Mouse (Mus musculus): ENCODE measurements around the gene Ube2k. TPM values are rescaled to one million over a fixed set of nuclear protein-coding genes. Genes with fewer than 3 reads are reported as not detected.

Ube2k gene
- polyA plus RNA-seq (2012), result 145 and 188 TPM in 2 replicates

- TF ChIP-seq GATA1 (IDR thresholded peaks at IDR 0.05; ENCODE audit: low read length), result no peak
Observed at GRCm38 (mm10) chr5:65536751-65537419, at the start of gene Ube2k, which contains the start of gene Smim14. Gene Ube2k (plus strand): TSS chr5:65537233. Gene Smim14 (minus strand): TSS chr5:65537184.

- no peak for TF ChIP-seq GATA1 (IDR thresholded peaks at IDR 0.05; ENCODE audit: low read length)
Observed at GRCm38 (mm10) chr5:65487381-65487780, 49.7 kb upstream of the Ube2k start.

GRCm38 (mm10) chr5:65488725-65489124 lies 48.3 kb upstream of the Ube2k start:
- no peak for TF ChIP-seq GATA1 (IDR thresholded peaks at IDR 0.05; ENCODE audit: low read length)

GRCm38 (mm10) chr5:65489830-65490229 lies 47.2 kb upstream of the Ube2k start:
- TF ChIP-seq GATA1 (IDR thresholded peaks at IDR 0.05; ENCODE audit: low read length), result no peak

GRCm38 (mm10) chr5:65491767-65492715 lies 45.0 kb upstream of the Ube2k start:
- TF ChIP-seq GATA1 (IDR thresholded peaks at IDR 0.05; ENCODE audit: low read length), result no peak

- TF ChIP-seq GATA1 (IDR thresholded peaks at IDR 0.05; ENCODE audit: low read length), result no peak
Observed at GRCm38 (mm10) chr5:65492716-65493531, 44.1 kb upstream of the Ube2k start, which contains the start of gene Gm43552. Gene Gm43552 (minus strand): TSS chr5:65492833.

GRCm38 (mm10) chr5:65500231-65500630 lies 36.8 kb upstream of the Ube2k start:
- TF ChIP-seq GATA1 (IDR thresholded peaks at IDR 0.05; ENCODE audit: low read length), result no peak

- TF ChIP-seq GATA1 (IDR thresholded peaks at IDR 0.05; ENCODE audit: low read length), result no peak
Observed at GRCm38 (mm10) chr5:65501407-65501806, 35.6 kb upstream of the Ube2k start.

- no peak for TF ChIP-seq GATA1 (IDR thresholded peaks at IDR 0.05; ENCODE audit: low read length)
Observed at GRCm38 (mm10) chr5:65505786-65506185, 31.2 kb upstream of the Ube2k start.

- no peak for TF ChIP-seq GATA1 (IDR thresholded peaks at IDR 0.05; ENCODE audit: low read length)
Observed at GRCm38 (mm10) chr5:65508395-65508794, 28.6 kb upstream of the Ube2k start.

- no peak for TF ChIP-seq GATA1 (IDR thresholded peaks at IDR 0.05; ENCODE audit: low read length)
Observed at GRCm38 (mm10) chr5:65513506-65513905, 23.5 kb upstream of the Ube2k start.

- no peak for TF ChIP-seq GATA1 (IDR thresholded peaks at IDR 0.05; ENCODE audit: low read length)
Observed at GRCm38 (mm10) chr5:65514635-65515278, 22.3 kb upstream of the Ube2k start.

- no peak for TF ChIP-seq GATA1 (IDR thresholded peaks at IDR 0.05; ENCODE audit: low read length)
Observed at GRCm38 (mm10) chr5:65521803-65522202, 15.2 kb upstream of the Ube2k start.

- no peak for TF ChIP-seq GATA1 (IDR thresholded peaks at IDR 0.05; ENCODE audit: low read length)
Observed at GRCm38 (mm10) chr5:65524831-65525230, 12.2 kb upstream of the Ube2k start.

Measured in G1E-ER4 (cell line).